Mouse (Mus musculus): Measurements from ENCODE around the gene Rnls.
A peak's percentile ranks its signal among the peaks of the same experiment; 100 is the strongest.

Gene Rnls

DNA sequence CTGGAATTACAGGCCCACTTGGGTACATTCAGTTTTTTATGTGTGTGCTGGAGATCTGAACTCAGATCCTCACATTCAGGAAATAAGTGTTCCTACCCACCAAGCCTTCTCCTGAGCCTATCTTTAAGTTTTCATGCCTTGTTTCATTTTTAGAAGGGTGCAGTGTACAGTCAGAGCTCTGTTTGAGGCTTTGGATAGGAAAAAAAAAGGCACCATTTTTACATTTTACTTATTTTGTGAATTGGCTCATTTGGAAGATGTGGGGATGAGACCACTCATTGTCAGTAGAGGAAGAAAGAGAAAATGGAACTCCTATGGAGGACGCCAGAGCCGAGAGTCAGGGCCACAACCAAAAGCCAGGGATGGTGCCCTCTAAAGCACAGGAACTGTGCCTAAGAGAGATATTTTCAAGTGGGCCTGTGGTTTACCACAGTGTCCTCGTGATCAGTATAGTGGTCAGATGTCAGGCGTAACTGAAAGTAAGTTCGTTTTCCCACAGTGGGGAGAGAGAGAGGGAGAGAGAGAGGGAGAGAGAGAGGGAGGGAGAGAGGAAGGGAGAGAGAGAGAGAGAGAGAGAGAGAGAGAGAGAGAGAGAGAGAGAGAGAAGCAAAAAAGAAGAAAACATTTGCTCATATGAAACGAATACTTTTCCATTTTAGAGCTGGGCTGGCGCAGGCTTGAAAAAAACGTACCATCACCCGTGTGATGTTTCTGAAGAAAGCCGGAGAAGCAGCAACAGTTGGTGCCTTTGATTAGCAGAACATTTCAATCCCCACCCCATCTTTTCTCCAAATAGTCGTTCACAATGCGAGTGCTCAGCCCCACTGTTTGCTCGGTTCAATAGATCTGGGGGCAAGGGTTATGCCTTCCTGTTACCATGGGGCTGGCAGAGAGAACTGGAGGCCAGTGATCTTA, 290.7 kb downstream of the Rnls start:
- DNase-seq: peak in 1 of 2 experiments; percentile 12

DNA sequence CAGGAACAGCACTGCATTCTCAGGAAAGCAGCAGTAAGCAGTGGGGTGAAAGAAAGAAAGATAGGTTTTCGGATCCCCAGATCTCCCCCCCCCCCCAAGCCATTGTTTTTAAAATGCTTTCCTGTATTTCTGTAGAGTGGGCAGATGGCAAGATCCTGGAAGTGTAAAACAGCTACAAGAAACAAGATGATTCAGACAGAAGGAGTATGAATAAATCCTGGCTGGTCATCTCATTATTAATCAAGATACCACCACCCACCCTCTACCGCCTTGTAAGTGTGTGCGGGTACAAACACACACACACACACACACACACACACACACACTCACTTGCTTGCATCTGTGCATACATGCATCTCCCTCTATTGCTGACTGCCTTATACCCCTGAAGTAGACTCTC, 291.5 kb downstream of the Rnls start:
- DNase-seq: no peak

DNA sequence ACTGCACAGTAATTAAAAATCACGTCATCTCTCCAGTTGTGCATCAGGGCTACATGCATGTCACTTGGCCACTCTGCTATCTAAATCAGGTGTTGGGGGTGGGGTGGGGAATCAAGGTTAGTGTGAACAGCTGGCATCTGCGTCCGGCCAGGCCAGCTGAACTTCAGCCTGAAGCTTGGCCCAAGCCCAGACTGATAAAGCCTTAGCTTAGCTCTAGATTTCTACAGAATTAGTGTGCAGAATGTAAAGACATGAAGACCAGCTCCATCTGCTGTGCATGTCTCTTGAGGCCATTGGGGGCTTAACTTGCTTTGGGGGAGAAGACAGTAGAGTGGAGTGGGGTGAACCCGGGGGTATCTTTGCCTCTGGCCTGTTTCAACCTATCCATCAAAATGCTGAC, 292.1 kb downstream of the Rnls start:
- DNase-seq: no peak

DNA sequence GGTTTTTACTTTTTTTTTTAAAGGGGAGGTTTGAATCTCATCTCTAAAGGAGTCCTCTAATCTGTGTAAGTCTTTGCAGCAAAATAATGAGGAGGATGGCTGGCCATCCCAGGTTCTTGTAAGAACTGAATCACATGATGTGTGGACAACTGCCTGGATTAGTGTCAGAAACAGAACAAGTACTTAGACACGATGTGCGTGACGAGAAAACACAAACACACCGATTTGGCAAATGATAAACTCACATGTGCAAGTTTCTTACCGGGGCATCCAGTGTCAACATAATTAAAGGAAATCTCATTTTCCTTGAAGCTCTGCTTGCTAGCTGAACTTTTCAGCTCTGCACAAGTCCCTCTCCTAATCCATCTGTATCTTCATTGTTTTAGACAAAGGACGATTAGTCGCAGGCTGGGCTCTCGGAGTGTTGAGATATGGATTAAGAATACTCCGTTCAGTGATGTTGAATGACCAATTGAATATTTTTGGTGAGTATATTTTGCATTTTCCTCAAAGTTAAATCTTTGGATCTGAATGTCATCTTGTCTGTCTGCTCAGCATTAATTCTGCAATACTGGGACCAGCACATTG, 292.8 kb downstream of the Rnls start:
- no peak for DNase-seq

DNA sequence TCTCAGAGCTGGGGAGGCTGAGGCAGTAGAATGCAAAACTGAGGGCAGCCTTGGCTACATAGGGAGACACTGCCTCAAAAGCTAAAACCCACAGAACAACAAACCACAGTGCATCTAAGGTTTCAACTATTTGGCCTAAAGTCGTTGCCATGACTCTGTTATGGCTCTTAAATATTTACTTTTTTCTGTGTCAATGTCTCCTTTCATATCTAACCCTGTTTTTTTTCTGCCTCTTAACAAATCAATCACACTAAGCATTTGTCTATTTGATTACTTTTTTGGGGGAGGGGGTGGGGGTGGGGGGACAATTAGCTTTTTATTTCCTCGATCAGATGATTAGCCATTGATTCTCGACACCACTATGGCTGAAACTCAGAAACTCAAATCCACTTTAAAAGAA, 294.4 kb downstream of the Rnls start:
- no peak for DNase-seq

DNA sequence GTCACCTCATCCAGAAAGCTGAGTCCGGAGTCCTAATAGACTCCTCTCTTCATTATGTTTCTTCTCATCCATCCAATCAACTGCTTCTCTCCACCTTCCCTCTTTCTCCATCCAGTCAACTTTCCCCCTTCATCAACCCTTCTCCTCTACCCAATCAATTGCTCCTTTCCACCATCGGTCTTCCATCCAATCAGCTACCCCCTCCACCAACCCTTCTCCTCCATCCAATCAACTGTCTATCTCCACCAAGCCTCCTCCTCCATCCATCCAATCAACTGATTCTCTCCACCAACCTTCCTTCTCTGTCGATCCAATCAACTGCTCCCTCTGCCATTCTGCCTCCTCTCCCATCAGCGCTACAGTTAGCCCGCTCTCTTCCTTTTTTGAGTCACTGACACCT, 295.5 kb downstream of the Rnls start:
- DNase-seq: no peak

DNA sequence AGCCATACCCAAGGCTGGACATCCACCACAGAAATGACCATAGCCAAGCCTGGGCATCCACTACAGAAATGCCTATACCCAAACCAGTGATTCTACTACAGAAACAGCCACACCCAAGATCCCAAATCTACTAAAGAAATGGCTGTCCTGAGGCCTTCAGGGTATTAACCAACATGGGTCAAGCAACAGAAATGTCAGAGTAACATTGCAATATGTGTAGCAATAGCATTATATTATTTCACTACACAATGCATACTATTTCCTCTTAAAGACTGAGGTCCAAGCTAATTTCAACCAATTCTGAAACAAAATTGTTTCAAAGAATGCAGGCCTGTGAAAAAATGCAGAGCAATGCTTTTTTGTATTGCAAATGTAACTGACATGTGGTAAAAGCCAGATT, 299.5 kb downstream of the Rnls start:
- no peak for DNase-seq

DNA sequence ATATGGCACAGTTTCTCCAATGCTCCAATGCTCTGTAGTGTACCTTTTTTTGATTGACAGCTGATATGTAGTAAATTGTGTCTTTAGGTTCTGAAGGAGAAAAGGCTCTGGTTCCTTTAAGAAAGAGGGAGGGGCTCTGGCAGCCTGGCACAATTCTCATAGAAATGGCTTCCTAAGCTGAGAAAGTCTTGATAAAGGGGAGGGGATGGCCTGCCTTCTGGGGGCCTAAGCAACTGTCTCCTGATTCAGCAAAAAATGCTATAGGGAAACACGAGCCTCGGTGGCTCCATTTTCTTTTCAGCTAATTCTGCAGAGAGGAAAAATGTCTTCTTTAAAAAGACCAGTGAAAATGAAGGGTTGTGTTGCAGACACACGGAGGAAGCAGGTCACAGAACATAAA, 300.8 kb downstream of the Rnls start:
- no peak for DNase-seq

DNA sequence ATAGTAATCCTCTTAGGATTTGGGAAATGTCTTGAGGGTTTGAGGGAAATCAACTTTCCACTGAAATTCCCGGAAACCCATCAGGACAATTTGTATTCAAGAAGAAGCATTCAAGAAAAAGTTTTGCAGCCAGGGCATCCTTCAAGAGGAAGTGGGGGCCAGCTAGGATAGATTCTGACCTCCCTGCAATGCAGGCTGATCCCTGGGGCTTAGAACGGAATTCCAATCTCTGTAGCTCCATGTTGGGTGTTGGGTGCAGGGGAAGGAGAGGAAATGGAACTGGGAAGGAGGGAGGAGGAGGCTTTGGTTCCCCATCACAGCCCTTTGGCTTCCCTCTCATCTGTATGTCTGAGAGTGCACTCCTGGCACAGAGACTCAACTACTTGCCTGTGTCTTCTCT, 303.2 kb downstream of the Rnls start:
- DNase-seq: no peak

DNA sequence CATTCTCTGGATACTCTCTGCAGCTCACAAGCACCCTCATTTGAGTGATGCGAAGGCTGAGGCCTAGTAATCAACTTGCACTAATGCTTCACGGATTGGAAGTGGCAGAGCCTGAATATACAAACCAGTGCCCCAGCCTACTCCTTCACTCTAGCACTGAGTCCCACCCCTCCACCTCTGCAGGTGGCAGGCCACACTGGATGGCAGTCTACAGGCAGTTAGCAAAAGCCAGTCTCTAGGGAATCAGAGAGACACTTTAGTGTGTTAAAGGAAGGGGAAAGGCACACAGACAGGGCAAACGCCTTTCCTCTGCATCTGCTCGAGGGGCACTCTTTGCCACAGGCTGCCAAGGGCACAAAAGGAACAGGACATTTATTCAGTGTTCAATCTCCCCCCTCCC, 304.1 kb downstream of the Rnls start:
- no peak for DNase-seq

Measured in kidney, adult 8-10 months (tissue).